In genomic region chr15:85734571-85735033, GRCm38 (mm10) we compare ENCODE assay signal across 8 mouse cellular contexts. TPM values are rescaled to one million over a fixed set of nuclear protein-coding genes. Genes with fewer than 3 reads are reported as not detected.
DNase-seq lines count a peak whose midpoint lies in the region; ATAC-seq and TF ChIP-seq lines count a peak whose summit lies in the region.

Gene Ppara (plus strand): TSS chr15:85734983.

- TF ChIP-seq CTCF in gastrocnemius, adult 2 months (IDR thresholded peaks at IDR 0.05): no peak
- no peak for TF ChIP-seq CTCF in bone marrow macrophage, adult 2 months (IDR thresholded peaks at IDR 0.05; ENCODE audit: low read depth, low read length)

- H3K9me3 ChIP-seq in heart, embryonic 13.5 days: no peaks in the 10 kb centered on the region
- no peaks in the 10 kb centered on the region for H3K9me3 ChIP-seq in neural tube, embryonic 12.5 days

- peak within 1 kb of the TSS; percentile 85 for H3K9ac ChIP-seq in heart, embryonic 13.5 days
- peak within 1 kb of the TSS; percentile 49 for H3K9ac ChIP-seq in neural tube, embryonic 12.5 days

- no peak for TF ChIP-seq POLR2A in bone marrow macrophage, adult 2 months (IDR thresholded peaks at IDR 0.05; ENCODE audit: borderline replicate concordance, low read depth, low read length)

- WGBS in heart, embryonic 13.5 days: 2% methylated on average over 28 of the region's 28 CpGs
- WGBS in neural tube, embryonic 12.5 days: 4% methylated on average over 28 of the region's 28 CpGs

- no peaks in the 10 kb centered on the region for H3K4me1 ChIP-seq in bone marrow macrophage, adult 2 months (ENCODE audit: control insufficient read depth, insufficient read depth, low read length)
- H3K4me1 ChIP-seq in heart, embryonic 13.5 days: peaks cover 14% of the 10 kb centered on the region
- H3K4me1 ChIP-seq in neural tube, embryonic 12.5 days: peaks cover 18% of the 10 kb centered on the region

- peak within 1 kb of the TSS; percentile 91 for H3K4me3 ChIP-seq in gastrocnemius, adult 2 months
- peak within 1 kb of the TSS; percentile 41 for H3K4me3 ChIP-seq in bone marrow macrophage, adult 2 months (ENCODE audit: insufficient read depth, low read length)
- H3K4me3 ChIP-seq in heart, embryonic 13.5 days: peak within 1 kb of the TSS; percentile 80
- H3K4me3 ChIP-seq in neural tube, embryonic 12.5 days: peak within 1 kb of the TSS; percentile 63

- peak; percentile 67 for DNase-seq in gastrocnemius, adult 2 months
- DNase-seq in gastrocnemius, postnatal 4 days (ENCODE audit: low spot score in 2 of 2): no peak
- DNase-seq in kidney, postnatal 14 days: peak; percentile 80
- DNase-seq in thymus, adult 18-20 months: no peak
- DNase-seq in layer of hippocampus, postnatal 25 days (ENCODE audit: extremely low spot score in 1 of 2, low spot score in 1 of 2): no peak

- H3K27ac ChIP-seq in gastrocnemius, adult 2 months: peak within 1 kb of the TSS; percentile 90
- H3K27ac ChIP-seq in bone marrow macrophage, adult 2 months (ENCODE audit: insufficient read depth, low read depth, low read length): no peak within 1 kb of the TSS
- H3K27ac ChIP-seq in heart, embryonic 13.5 days (replicated peaks): peak within 1 kb of the TSS; percentile 75
- no peak within 1 kb of the TSS for H3K27ac ChIP-seq in neural tube, embryonic 12.5 days

- H3K36me3 ChIP-seq in heart, embryonic 13.5 days: no peaks in the 10 kb centered on the region
- H3K36me3 ChIP-seq in neural tube, embryonic 12.5 days: no peaks in the 10 kb centered on the region

- 0 out of 2 replicates have a peak, but pooled peaks have one; percentile 20 for ATAC-seq in heart, embryonic 13.5 days (ENCODE audit: extremely low read depth, insufficient number of reproducible peaks, low FRiP score, low TSS enrichment)
- peak; percentile 33; the same call in 1 of the 2 replicates for ATAC-seq in neural tube, embryonic 12.5 days (ENCODE audit: low FRiP score, low read depth)

- intact Hi-C loops in gastrocnemius, adult 2 months (cut with DNase I): loop anchor here (1.0 kb wide), 1 partner anchor 77 kb away; the partner anchor contains the start of gene Cdpf1

- peak within 1 kb of the TSS; percentile 92 for H3K4me2 ChIP-seq in heart, embryonic 13.5 days
- peak within 1 kb of the TSS; percentile 96 for H3K4me2 ChIP-seq in neural tube, embryonic 12.5 days (replicated peaks)

- H3K27me3 ChIP-seq in heart, embryonic 13.5 days (replicated peaks): peaks cover 77% of the 10 kb centered on the region
- peaks cover 63% of the 10 kb centered on the region for H3K27me3 ChIP-seq in neural tube, embryonic 12.5 days (replicated peaks)

RNA-seq across cellular contexts. Expression of gene Ppara, which starts in this region (rescaled TPM):
- total RNA-seq in gastrocnemius, adult 2 months (2021): 10 to 100 TPM; 15.4 to 47.2 TPM
- total RNA-seq in gastrocnemius, postnatal 4 days (2021): 1 to 10 TPM; 6.9 to 9.3 TPM
- not detected in 2 replicates for polyA plus RNA-seq in bone marrow macrophage, adult 2 months (2012; ENCODE audit: insufficient read depth, insufficient read length, missing spikeins)
- polyA plus RNA-seq in heart, embryonic 13.5 days (2015; fragmentation: Nextera tagmentation; extraction: Ambion mirVana): 5.9 and 6.6 TPM in 2 replicates
- polyA plus RNA-seq in neural tube, embryonic 12.5 days (2016; fragmentation: Nextera tagmentation; extraction: Ambion mirVana): 1.1 and 1.5 TPM in 2 replicates
- 1 to 10 TPM; 3.1 to 3.3 TPM for total RNA-seq in layer of hippocampus, postnatal 25 days (2021)

Comparison
In these comparisons a context has a peak if more than half of its experiments do, and no peak if none do; other contexts are left out.
1. DNase-seq: peak in gastrocnemius, adult 2 months (single experiment) and kidney, postnatal 14 days (single experiment); none in gastrocnemius, postnatal 4 days (0 of 2), thymus, adult 18-20 months (0 of 2) and layer of hippocampus, postnatal 25 days (0 of 2).
2. H3K27ac ChIP-seq: peak in gastrocnemius, adult 2 months (single experiment) and heart, embryonic 13.5 days (single experiment); none in bone marrow macrophage, adult 2 months (single experiment) and neural tube, embryonic 12.5 days (single experiment).
3. H3K4me3 ChIP-seq: peak in every context shown above with its lines; median percentile 91 in gastrocnemius, adult 2 months; 80 in heart, embryonic 13.5 days; 63 in neural tube, embryonic 12.5 days; 41 in bone marrow macrophage, adult 2 months.